Mouse (Mus musculus) kidney, adult 9 months (tissue): ENCODE measurements around the gene Cmtm6.

ENCODE experiments used
- DNase-seq: peaks from one replicate; pipeline ENCODE4 v3.0.0; 2022

The Cmtm6 gene

GRCm38 (mm10) chr9:114729911-114730805, 758 bp upstream of the Cmtm6 start:
- no peak for DNase-seq

- no peak for DNase-seq
Observed at GRCm38 (mm10) chr9:114731871-114732682, 1.2 kb downstream of the Cmtm6 start.

- no peak for DNase-seq
Observed at GRCm38 (mm10) chr9:114733238-114733637, 2.3 kb downstream of the Cmtm6 start.

DNA sequence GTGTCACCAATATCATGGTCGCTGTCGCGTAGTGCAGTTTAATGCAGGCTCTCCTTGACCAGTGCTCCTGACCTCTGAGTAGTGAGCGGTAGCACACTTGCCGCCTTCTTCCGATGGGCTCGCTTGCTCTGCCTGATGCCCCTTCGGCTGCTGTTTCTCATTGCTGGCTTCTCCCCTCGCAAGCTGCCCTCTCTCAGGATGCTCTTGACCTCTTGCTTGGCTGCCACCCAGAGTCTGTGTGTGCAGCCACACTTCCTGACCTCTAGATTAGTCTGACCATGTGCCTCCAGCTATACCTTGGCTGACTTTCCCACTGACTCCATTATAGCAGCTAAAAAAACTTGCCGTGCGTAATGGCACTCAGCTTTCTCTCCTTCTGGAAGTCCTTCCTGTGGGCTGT, 5.5 kb downstream of the Cmtm6 start:
- DNase-seq = peak; percentile 54

GRCm38 (mm10) chr9:114740336-114740735, 9.4 kb downstream of the Cmtm6 start:
- no peak for DNase-seq

GRCm38 (mm10) chr9:114742731-114743130, 11.8 kb downstream of the Cmtm6 start:
- DNase-seq = no peak

DNA sequence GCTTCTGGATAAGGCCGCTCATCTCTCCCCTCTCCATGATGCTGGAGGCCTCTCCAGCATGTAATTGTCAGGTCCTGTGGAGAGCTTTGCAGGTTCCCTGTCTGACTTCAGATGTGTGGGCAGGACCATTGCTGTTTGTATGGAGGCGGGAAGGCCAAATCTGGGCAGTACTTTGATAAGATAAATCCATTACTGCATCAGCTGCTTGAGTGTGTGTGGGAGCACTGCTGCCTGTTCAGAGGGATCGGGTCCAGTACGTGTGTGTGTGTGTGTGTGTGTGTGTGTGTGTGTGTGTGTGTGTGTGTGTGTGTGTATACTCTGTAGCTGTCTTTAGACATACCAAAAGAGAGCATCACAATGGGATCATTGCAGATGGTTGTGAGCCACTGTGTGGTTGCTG, 14.2 kb downstream of the Cmtm6 start:
- no peak for DNase-seq

DNA sequence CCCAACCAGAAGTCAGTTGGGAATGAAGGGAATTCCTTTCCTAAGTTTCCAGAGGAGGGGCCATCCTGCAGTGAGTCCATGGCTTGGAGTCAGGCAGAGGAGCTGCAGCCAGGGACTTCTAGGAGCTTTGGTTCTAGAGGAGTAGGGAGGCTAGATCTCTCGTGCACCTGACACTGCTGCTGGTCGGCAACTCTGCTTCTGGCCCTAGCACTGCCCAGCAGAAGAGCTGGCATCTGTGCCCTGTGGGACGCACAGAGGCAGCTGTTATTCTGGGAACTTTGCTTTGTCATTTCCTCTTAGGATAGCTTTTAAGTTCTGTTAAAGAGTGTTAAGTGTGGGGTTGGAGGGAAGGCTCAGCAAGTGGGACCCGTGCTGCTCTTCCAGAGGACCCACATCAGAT, 14.7 kb downstream of the Cmtm6 start:
- no peak for DNase-seq

GRCm38 (mm10) chr9:114747012-114747411, 16.1 kb downstream of the Cmtm6 start:
- no peak for DNase-seq

- DNase-seq = no peak
Observed at GRCm38 (mm10) chr9:114747466-114747865, 16.6 kb downstream of the Cmtm6 start.

GRCm38 (mm10) chr9:114751582-114751981, 20.7 kb downstream of the Cmtm6 start:
- DNase-seq = no peak

- DNase-seq = no peak
Observed at GRCm38 (mm10) chr9:114752311-114752710, 21.4 kb downstream of the Cmtm6 start.

- peak; percentile 92 for DNase-seq
Observed at GRCm38 (mm10) chr9:114752863-114753484, 22.1 kb downstream of the Cmtm6 start.

GRCm38 (mm10) chr9:114758272-114758671, 27.4 kb downstream of the Cmtm6 start:
- DNase-seq = no peak

DNA sequence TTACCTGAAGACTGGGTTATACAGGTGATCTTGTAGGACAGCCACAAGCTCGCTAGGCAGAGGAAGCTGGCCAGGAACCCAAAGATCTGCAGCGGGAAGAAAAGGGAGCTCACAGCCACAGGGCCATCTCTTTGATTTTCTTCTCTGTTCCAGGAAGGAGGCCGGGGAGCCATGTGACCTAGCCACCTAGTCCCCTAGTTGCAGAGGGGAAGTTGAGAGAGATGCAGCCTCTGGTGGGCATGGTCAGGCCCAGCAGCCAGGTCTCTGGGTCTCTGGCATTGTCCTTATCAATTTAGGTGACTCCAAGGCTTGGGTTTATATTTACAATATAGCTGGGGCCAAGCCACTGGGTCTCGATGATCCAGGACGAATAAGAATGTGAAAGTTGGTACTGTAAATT, 27.9 kb downstream of the Cmtm6 start:
- no peak for DNase-seq

DNA sequence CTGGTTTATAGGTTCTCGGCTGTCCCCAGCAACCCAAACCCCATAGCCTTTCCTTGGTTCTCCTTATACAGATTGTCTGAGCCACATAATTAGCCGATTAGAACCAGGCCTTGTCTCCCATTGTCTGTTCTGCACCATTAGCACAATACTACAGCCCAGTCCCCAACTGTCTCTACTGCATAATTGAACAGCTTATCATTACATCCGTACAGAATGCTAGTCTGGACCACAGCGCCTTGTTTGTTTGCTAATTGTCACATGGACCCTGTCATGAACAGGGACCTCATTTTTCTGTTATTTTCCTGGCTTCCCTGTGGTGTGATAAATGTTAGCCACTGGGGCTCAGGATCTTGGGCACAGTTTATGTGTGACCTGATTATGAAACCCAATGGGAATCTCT, 29.0 kb downstream of the Cmtm6 start:
- DNase-seq = no peak

DNA sequence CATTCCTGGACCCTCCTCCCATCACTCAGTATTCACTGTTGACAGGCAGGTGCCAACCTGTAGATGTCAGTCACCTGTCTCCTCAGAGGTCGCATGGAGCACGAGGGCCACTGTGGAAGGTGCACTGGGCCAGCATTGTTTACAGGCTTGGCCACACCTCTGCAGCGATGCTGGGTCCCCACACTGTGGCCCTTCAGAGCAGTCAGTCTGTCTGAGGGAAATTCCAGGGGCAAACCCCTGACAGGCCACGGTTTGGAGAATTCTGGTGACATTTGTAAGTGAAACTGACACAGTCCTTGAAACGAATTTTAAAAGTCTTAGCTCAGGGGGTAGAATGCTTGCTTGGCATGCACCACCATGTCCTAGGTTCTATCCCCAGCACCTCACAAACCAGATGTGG, 29.4 kb downstream of the Cmtm6 start:
- no peak for DNase-seq

GRCm38 (mm10) chr9:114761848-114762247, 30.9 kb downstream of the Cmtm6 start:
- DNase-seq = no peak

- DNase-seq = no peak
Observed at GRCm38 (mm10) chr9:114763341-114763740, 32.4 kb downstream of the Cmtm6 start.

DNA sequence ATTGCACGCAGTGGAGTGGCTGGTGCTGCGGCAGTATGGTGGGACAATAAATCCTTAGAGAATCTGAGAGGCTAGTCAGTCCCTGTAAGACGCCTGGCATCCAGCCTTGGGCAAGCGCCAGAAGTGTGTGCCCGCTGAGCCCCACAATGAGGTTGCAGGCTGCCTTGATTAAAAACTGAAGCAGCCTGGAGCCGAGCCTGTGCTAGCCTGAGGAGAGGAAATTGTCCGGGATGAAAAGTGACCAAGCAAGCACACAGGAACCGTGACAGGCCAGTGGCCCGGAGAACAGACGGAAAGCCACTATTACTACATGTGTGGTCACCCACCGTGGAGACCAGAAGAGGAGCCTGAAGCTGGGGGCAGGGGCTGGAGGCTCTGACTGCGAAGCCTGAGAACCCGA, 36.1 kb downstream of the Cmtm6 start:
- no peak for DNase-seq

- no peak for DNase-seq
Observed at GRCm38 (mm10) chr9:114767507-114767906, 36.6 kb downstream of the Cmtm6 start.

GRCm38 (mm10) chr9:114768066-114768465, 37.1 kb downstream of the Cmtm6 start:
- DNase-seq = no peak

DNA sequence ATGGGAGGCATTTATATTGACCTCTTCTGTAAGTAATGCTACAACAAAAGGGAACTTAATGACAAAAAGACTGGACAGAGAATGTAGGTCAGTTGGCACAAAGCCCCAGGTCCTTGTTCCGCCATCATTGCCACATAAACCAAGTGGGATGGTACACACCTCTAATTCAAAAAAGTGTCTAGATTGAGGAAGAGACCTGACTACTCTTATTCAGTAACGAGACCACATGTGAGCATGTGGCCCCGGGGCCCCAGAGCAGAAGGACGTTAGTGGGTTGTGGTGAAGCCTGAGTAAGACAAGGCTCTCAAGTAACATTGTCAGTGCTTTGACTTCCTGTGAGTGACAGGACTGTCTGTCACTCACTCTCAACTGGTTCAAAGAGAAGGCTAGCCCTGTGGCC, 39.3 kb downstream of the Cmtm6 start:
- no peak for DNase-seq

DNA sequence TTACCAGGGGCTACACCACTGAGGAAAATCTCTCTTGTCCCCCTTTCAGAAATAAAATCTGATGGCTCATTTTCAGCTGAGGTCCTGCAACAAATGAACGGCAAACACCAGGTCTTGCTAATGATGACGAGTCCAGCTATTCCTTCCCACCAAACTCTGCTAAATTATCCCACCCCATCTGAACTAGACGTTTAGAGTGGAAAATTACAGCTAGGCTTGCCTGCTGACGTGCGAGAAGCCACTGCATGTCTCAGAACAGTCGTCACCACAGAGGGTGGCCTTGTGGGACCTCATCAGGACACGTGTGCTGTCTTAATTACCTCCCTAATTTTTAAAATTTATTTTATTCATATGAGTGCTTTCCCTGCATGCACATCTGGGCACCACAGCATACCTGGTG, 40.6 kb downstream of the Cmtm6 start:
- no peak for DNase-seq
